Mouse (Mus musculus) midbrain, embryonic 11.5 days (tissue): Measurements from ENCODE around the gene Aunip. TPM values are rescaled to one million over a fixed set of nuclear protein-coding genes. Genes with fewer than 3 reads are reported as not detected.
"Not testable (repeated sequence)": the region's sequence is repeated elsewhere in the genome, so short reads cannot be mapped to it uniquely, and the experiment has no call there.

Experiments used
- ATAC-seq: fragments of 200-750 bp; cut with Nextera tagmentation; 2 replicates; pipeline ENCODE4 v1.8.0; 2017; ENCODE audit warnings: moderate TSS enrichment, moderate library complexity; ENCODE audit not compliant: low FRiP score
- DNase-seq: peaks from one replicate; pipeline ENCODE4 v3.0.0; 2015; ENCODE audit warnings: low spot score; ENCODE audit errors: missing footprints
- H3K27ac ChIP-seq: fragments of 300-500 bp; sonication (generic); 2 replicates; pipeline ENCODE4 v1.5.1; 2014; ENCODE audit warnings: low read depth, low read length
- H3K27me3 ChIP-seq: fragments of 300-500 bp; sonication (generic); 2 replicates; pipeline ENCODE4 v1.6.1; 2014; ENCODE audit warnings: mild to moderate bottlenecking, low read length, moderate library complexity, mixed read lengths; ENCODE audit not compliant: control insufficient read depth, insufficient read depth
- H3K36me3 ChIP-seq: fragments of 300-500 bp; sonication (generic); 2 replicates; pipeline ENCODE4 v1.6.1; 2014; ENCODE audit warnings: mild to moderate bottlenecking, low read length, moderate library complexity, mixed read lengths; ENCODE audit not compliant: control insufficient read depth, insufficient read depth
- H3K4me1 ChIP-seq: fragments of 300-500 bp; sonication (generic); 2 replicates; pipeline ENCODE4 v1.6.1; 2014; ENCODE audit warnings: low read length; ENCODE audit not compliant: control insufficient read depth, insufficient read depth
- H3K4me2 ChIP-seq: fragments of 300-500 bp; sonication (generic); 2 replicates; pipeline ENCODE4 v1.6.1; 2014; ENCODE audit warnings: mild to moderate bottlenecking, moderate library complexity
- H3K4me3 ChIP-seq: fragments of 300-500 bp; sonication (generic); 2 replicates; pipeline ENCODE4 v1.5.1; 2014; ENCODE audit warnings: low read depth, low read length
- H3K9ac ChIP-seq: fragments of 300-500 bp; sonication (generic); 2 replicates; pipeline ENCODE4 v1.6.1; 2014; ENCODE audit warnings: low read length
- H3K9me3 ChIP-seq: fragments of 300-500 bp; sonication (generic); 2 replicates; pipeline ENCODE4 v1.6.1; 2016; ENCODE audit warnings: low read length; ENCODE audit not compliant: control insufficient read depth
- WGBS: fragments of 180-500 bp; shearing (Covaris S2); extraction: QIAGEN DNeasy Blood & Tissue Kit; methylation state at CpG from one replicate; pipeline ENCODE4 v1.1.7; 2014; 5-methylcytosine and 5-hydroxymethylcytosine counted together
- polyA plus RNA-seq: library from polyadenylated mRNA; unstranded; fragments of >200 nt; fragmentation: Nextera tagmentation; extraction: Ambion mirVana; gene quantifications from 2 replicates; pipeline ENCODE4 v1.2.1, GENCODE M21; 2014

Gene Aunip
- polyA plus RNA-seq, 1 experiment from 2014 or later, result 7.8 TPM

- Histone ChIP-seq H3K9ac (no peak overlapping the region), H3K27ac (no peak overlapping the region), H3K27me3 (no peaks in the 10 kb centered on the region), H3K4me2 (no peak overlapping the region), H3K4me3 (no peak overlapping the region), H3K36me3 (no peaks in the 10 kb centered on the region), H3K9me3 (no peaks in the 10 kb centered on the region), H3K4me1 (peaks cover 6% of the 10 kb centered on the region; the same call in 1 of the 2 replicates)
- DNase-seq (no peak), ATAC-seq (no peak)
- WGBS, result 79% methylated on average over 8 of the region's 8 CpGs
Measured at GRCm38 (mm10) chr4:134482442-134482841, 28.4 kb upstream of the Aunip start.

- Histone ChIP-seq H3K4me2 (no peak overlapping the region), H3K4me1 (peaks cover 6% of the 10 kb centered on the region; the same call in 1 of the 2 replicates), H3K27ac (no peak overlapping the region), H3K36me3 (no peaks in the 10 kb centered on the region), H3K9ac (no peak overlapping the region), H3K9me3 (no peaks in the 10 kb centered on the region), H3K27me3 (no peaks in the 10 kb centered on the region), H3K4me3 (no peak overlapping the region)
- DNase-seq (no peak), ATAC-seq (no peak)
- 74% methylated on average over 6 of the region's 6 CpGs for WGBS
Measured at GRCm38 (mm10) chr4:134483078-134483688, 27.6 kb upstream of the Aunip start.

- Histone ChIP-seq H3K36me3 (no peaks in the 10 kb centered on the region), H3K4me1 (0 out of 2 replicates have a peak, but pooled peaks cover 2% of the 10 kb centered on the region), H3K27me3 (no peaks in the 10 kb centered on the region), H3K27ac (no peak overlapping the region), H3K4me2 (no peak overlapping the region), H3K9me3 (no peaks in the 10 kb centered on the region), H3K4me3 (no peak overlapping the region), H3K9ac (no peak overlapping the region)
- 57% methylated on average over 6 of the region's 6 CpGs for WGBS
- no peak for DNase-seq
- no peak for ATAC-seq
Measured at GRCm38 (mm10) chr4:134483696-134484095, 27.1 kb upstream of the Aunip start.

- ATAC-seq (no peak), DNase-seq (no peak)
- Histone ChIP-seq H3K4me1 (no peaks in the 10 kb centered on the region), H3K9me3 (no peaks in the 10 kb centered on the region), H3K27ac (no peak overlapping the region), H3K9ac (no peak overlapping the region), H3K4me2 (no peak overlapping the region), H3K27me3 (no peaks in the 10 kb centered on the region), H3K4me3 (no peak overlapping the region), H3K36me3 (no peaks in the 10 kb centered on the region)
- WGBS, result 82% methylated on average over 10 of the region's 10 CpGs
Measured at GRCm38 (mm10) chr4:134484231-134484630, 26.6 kb upstream of the Aunip start.

- 86% methylated on average over 5 of the region's 5 CpGs for WGBS
- Histone ChIP-seq H3K36me3 (no peaks in the 10 kb centered on the region), H3K4me1 (no peaks in the 10 kb centered on the region), H3K4me2 (no peak overlapping the region), H3K27ac (no peak overlapping the region), H3K9me3 (no peaks in the 10 kb centered on the region), H3K9ac (no peak overlapping the region), H3K4me3 (no peak overlapping the region), H3K27me3 (no peaks in the 10 kb centered on the region)
- DNase-seq (no peak), ATAC-seq (no peak)
Measured at GRCm38 (mm10) chr4:134485151-134485900, 25.5 kb upstream of the Aunip start.

- no peak overlapping the region for H3K4me3 ChIP-seq
- H3K4me1 ChIP-seq, result no peaks in the 10 kb centered on the region
- WGBS, result 91% methylated on average over 5 of the region's 5 CpGs
- no peaks in the 10 kb centered on the region for H3K36me3 ChIP-seq
- DNase-seq (peak; percentile 65), ATAC-seq (no peak)
- no peak overlapping the region for H3K9ac ChIP-seq
- no peak overlapping the region for H3K4me2 ChIP-seq
- no peaks in the 10 kb centered on the region for H3K9me3 ChIP-seq
- no peak overlapping the region for H3K27ac ChIP-seq
- H3K27me3 ChIP-seq, result no peaks in the 10 kb centered on the region
Measured at GRCm38 (mm10) chr4:134488211-134488610, 22.6 kb upstream of the Aunip start.

GRCm38 (mm10) chr4:134489986-134490665 lies 20.7 kb upstream of the Aunip start:
- Histone ChIP-seq H3K4me1 (peaks cover under 1% of the 10 kb centered on the region), H3K27me3 (no peaks in the 10 kb centered on the region), H3K27ac (no peak overlapping the region), H3K9me3 (no peaks in the 10 kb centered on the region), H3K4me3 (no peak overlapping the region), H3K4me2 (no peak overlapping the region), H3K36me3 (no peaks in the 10 kb centered on the region), H3K9ac (no peak overlapping the region)
- 88% methylated on average over 11 of the region's 11 CpGs for WGBS
- ATAC-seq (no peak), DNase-seq (peak; percentile 19)

- H3K27ac ChIP-seq, result no peak overlapping the region
- no peak for ATAC-seq
- DNase-seq, result no peak
Measured at GRCm38 (mm10) chr4:134491716-134492115, 19.1 kb upstream of the Aunip start.

GRCm38 (mm10) chr4:134494161-134494560 lies 16.6 kb upstream of the Aunip start:
- not testable (repeated sequence) for H3K9me3 ChIP-seq, DNase-seq, H3K4me2 ChIP-seq, ATAC-seq, H3K27me3 ChIP-seq, H3K4me3 ChIP-seq, H3K36me3 ChIP-seq, H3K27ac ChIP-seq, H3K9ac ChIP-seq
- WGBS, result 92% methylated on average over 6 of the region's 6 CpGs
- H3K4me1 ChIP-seq, result peaks cover 13% of the 10 kb centered on the region

More at GRCm38 (mm10) chr4:134491716-134492115, 19.1 kb upstream of the Aunip start:
- Histone ChIP-seq H3K4me2 (no peak overlapping the region), H3K27me3 (no peaks in the 10 kb centered on the region), H3K9me3 (no peaks in the 10 kb centered on the region), H3K9ac (no peak overlapping the region), H3K36me3 (no peaks in the 10 kb centered on the region), H3K4me3 (no peak overlapping the region), H3K4me1 (peaks cover 7% of the 10 kb centered on the region)
- WGBS, result 83% methylated on average over 6 of the region's 6 CpGs
